Mouse (Mus musculus) kidney, postnatal 14 days (tissue): ENCODE measurements at regions not wholly inside any gene's neighbourhood (a gene's known extent, or its start where the extent isn't known, plus 50 kb on each side); places are given as distances from the start of the nearest gene placed in this dataset.
A peak's percentile ranks its signal among the peaks of the same experiment; 100 is the strongest.

Source experiments
- DNase-seq: peaks from one replicate; pipeline ENCODE4 v3.0.0; 2022; ENCODE audit warnings: mixed read lengths

DNA sequence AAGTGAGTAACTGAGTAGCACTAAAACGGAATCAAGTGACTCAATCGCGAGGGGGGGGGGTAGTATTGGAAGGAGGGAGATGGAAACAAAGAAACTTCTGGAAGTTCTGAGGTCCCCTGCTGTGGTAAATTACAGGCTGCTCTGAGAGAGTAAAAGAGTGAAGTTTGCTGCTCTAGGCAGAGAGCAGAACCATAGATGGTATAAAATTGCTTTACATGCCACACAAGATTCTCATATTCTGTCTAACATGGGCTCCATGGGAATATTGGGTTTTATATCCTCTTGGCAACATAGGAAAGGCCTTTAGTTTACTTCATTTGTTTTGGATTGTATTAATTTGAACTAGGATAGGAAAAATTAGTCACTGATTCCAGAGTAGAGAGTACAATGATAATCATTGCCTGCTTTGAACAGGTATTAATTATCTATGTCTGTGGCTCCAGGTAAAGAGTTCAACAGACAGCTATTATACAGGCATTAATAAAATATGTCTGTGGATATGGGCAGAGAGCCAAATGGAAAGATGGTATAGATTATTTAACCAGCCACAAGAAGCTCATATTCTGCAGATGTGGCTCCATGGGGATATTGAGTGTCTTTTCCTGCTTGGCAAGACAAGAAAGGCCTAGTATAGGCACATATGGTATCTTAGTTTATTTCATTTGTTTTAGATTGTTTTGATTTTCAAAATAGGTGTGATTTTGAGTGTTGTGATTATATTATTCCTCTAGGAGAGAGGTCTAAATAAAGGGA lies 729.7 kb upstream of the Large1 start:
- DNase-seq = no peak

DNA sequence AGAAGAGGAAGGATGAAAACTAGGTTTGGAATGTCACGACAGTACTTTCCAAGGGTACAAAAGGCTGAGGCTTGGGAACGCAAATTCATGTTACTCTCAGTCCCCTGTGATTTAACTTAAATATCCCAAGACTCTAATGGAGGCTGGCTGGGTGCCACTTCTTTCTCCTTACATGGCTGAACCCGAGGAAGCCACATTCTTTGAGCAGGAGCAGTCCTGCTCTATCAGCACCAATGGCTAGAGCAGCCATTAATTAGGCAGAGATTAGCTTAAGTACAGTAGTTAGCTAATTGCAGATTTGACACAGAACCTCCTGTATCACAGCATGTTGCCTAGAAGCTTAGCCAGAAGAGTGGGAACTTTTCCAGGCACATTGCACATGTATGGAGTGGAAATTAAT lies 720.5 kb upstream of the Large1 start:
- DNase-seq = peak; percentile 13

DNA sequence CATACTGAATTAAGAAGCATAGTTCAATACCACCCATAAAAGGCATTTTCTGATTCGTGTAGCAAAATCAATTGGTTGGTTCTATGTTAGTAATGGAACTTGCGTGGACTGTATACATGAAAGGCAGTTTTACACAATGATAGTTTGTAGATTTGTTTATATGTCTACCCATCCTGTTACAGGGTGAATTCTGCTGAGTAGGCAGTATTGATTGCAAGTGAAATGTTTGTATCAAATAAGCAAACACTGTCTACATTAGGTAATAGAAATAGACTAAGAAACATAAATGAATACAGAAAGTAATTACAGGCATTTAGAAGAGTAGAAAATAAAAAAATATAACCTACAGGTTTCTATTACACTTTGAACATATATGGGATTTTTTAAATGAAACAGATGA lies 718.1 kb upstream of the Large1 start:
- no peak for DNase-seq
